Mouse (Mus musculus) neural tube, embryonic 14.5 days (tissue): ENCODE measurements around the gene Itpka. TPM values are rescaled to one million over a fixed set of nuclear protein-coding genes. Genes with fewer than 3 reads are reported as not detected.
A peak's percentile ranks its signal among the peaks of the same experiment; 100 is the strongest.
"Not testable (repeated sequence)": the region's sequence is repeated elsewhere in the genome, so short reads cannot be mapped to it uniquely, and the experiment has no call there.

ENCODE experiments used
- ATAC-seq: fragments of 200-750 bp; cut with Nextera tagmentation; 2 replicates; pipeline ENCODE4 v1.8.0; 2017; ENCODE audit warnings: low read depth, mild to moderate bottlenecking, moderate TSS enrichment, moderate library complexity
- H3K27ac ChIP-seq: fragments of 300-500 bp; sonication (generic); 2 replicates; pipeline ENCODE4 v1.5.1; 2014; ENCODE audit warnings: low read depth, mild to moderate bottlenecking, control low read depth, low read length, moderate library complexity, mixed read lengths
- H3K27me3 ChIP-seq: fragments of 300-500 bp; sonication (generic); 2 replicates; pipeline ENCODE4 v1.6.1; 2014; ENCODE audit warnings: low read length; ENCODE audit not compliant: control insufficient read depth, insufficient read depth
- H3K36me3 ChIP-seq: fragments of 300-500 bp; sonication (generic); 2 replicates; pipeline ENCODE4 v1.6.1; 2014; ENCODE audit warnings: low read length, mixed read lengths; ENCODE audit not compliant: control insufficient read depth, insufficient read depth
- H3K4me1 ChIP-seq: fragments of 300-500 bp; sonication (generic); 2 replicates; pipeline ENCODE4 v1.6.1; 2014; ENCODE audit warnings: low read length; ENCODE audit not compliant: control insufficient read depth, insufficient read depth
- H3K4me2 ChIP-seq: fragments of 300-500 bp; sonication (generic); 2 replicates; pipeline ENCODE4 v1.6.1; 2014; ENCODE audit warnings: mild to moderate bottlenecking, low read depth, low read length, control low read depth
- H3K4me3 ChIP-seq: fragments of 300-500 bp; sonication (generic); 2 replicates; pipeline ENCODE4 v1.5.1; 2014; ENCODE audit warnings: low read depth, low read length, control low read depth, mixed read lengths
- H3K9ac ChIP-seq: fragments of 300-500 bp; sonication (generic); replicated peaks from 2 replicates; pipeline ENCODE4 v1.6.1; 2014; ENCODE audit warnings: low read depth, mild to moderate bottlenecking, control low read depth, low read length, mixed read lengths
- H3K9me3 ChIP-seq: fragments of 300-500 bp; sonication (generic); 2 replicates; pipeline ENCODE4 v1.6.1; 2016; ENCODE audit warnings: low read length; ENCODE audit not compliant: control insufficient read depth
- WGBS: fragments of 180-500 bp; shearing (Covaris S2); extraction: QIAGEN DNeasy Blood & Tissue Kit; methylation state at CpG from one replicate; pipeline ENCODE4 v1.1.7; 2014; 5-methylcytosine and 5-hydroxymethylcytosine counted together
- polyA plus RNA-seq: library from polyadenylated mRNA; unstranded; fragments of >200 nt; fragmentation: Nextera tagmentation; extraction: Ambion mirVana; gene quantifications from 2 replicates; pipeline ENCODE4 v1.2.1, GENCODE M21; 2014

Itpka gene
- polyA plus RNA-seq, result 0.15 and 0.19 TPM in 2 replicates

DNA sequence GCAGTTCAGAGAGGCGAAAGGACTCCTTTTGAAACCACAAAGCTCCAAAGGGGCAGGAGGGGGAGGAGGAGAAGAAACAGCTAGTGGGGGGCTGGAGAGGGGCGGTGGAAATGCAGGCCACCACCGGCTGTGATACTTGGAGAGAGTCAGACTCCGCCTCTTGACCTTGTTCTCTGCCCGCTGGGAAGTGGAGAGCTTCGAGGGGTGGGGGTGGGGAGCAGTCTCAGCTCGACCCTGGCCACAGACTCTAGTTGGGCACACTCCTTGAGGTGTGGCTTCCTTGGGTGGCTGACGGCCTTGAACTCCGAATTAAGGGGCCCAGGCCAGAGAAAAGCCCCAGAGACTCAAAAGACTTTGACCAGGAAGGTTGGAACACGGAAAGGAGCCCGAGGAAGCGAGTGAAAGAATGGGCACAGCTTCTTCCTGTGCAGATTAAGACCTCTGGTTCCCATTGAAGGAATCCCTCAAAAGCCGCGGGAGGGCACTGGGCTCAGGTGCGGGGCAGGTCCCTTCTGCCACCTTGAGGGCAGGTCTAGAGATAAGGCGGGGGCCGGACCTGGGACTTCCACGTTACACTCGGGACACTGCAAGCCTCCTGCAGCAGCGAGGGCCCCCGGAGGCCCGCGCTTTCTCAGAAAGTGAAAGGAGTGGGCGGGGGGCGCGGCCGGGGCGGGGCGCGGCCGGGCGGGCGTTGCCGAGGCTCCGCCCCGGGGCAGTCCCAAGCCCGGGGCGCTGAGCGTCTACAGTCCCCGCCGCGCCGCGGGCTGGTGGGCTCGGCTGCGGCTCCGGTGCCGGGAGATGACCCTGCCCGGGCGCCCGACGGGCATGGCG lies at the start of gene Itpka:
TSS of gene Itpka (plus strand) at position 757 of the 831 bp plus-strand sequence.
- Histone ChIP-seq H3K36me3 (no peaks in the 10 kb centered on the region), H3K9ac (peak within 1 kb of the TSS; percentile 46), H3K27me3 (peaks cover 36% of the 10 kb centered on the region), H3K4me3 (peak within 1 kb of the TSS; percentile 48), H3K27ac (no peak within 1 kb of the TSS), H3K4me2 (peak within 1 kb of the TSS; percentile 95), H3K4me1 (peaks cover 21% of the 10 kb centered on the region), H3K9me3 (no peaks in the 10 kb centered on the region)
- under 1% methylated on average over 41 of the region's 53 CpGs for WGBS
- peak; percentile 72 for ATAC-seq

- Histone ChIP-seq H3K9ac (no peak overlapping the region), H3K4me1 (no peaks in the 10 kb centered on the region), H3K27ac (no peak overlapping the region), H3K9me3 (no peaks in the 10 kb centered on the region), H3K36me3 (peaks cover 8% of the 10 kb centered on the region), H3K4me2 (no peak overlapping the region), H3K4me3 (no peak overlapping the region), H3K27me3 (no peaks in the 10 kb centered on the region)
- WGBS, result 92% methylated on average over 2 of the region's 2 CpGs
- ATAC-seq, result no peak
Measured at GRCm38 (mm10) chr2:119694826-119695225, 47.3 kb upstream of the Itpka start.

- no peak overlapping the region for H3K9ac ChIP-seq
- no peak overlapping the region for H3K4me2 ChIP-seq
- H3K4me1 ChIP-seq, result no peaks in the 10 kb centered on the region
- H3K27me3 ChIP-seq, result no peaks in the 10 kb centered on the region
- H3K27ac ChIP-seq, result no peak overlapping the region
- ATAC-seq, result no peak
- no peak overlapping the region for H3K4me3 ChIP-seq
- H3K9me3 ChIP-seq, result no peaks in the 10 kb centered on the region
- H3K36me3 ChIP-seq, result peaks cover 8% of the 10 kb centered on the region
- WGBS, result 92% methylated on average over 1 of the region's 1 CpGs
Measured at GRCm38 (mm10) chr2:119696111-119696510, 46.0 kb upstream of the Itpka start.

DNA sequence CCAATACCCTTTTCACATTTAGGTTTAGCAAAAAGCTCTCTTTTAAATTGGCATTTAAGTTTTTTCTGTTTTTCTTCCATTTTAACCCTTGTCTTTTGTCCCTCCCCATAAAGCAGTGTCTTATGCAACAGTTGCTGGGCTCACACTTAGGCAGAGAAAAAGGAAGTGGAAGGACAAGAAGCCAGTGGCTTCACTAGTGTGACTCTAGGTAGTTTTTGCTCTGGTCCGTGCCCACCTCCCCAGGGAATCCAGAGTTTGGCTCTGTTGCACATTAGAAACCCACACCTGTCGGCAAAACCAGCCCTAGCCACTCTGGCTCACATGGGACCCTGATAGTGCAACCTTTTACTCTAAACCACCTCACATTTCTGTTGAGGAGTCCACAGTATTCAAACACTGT lies 43.7 kb upstream of the Itpka start:
- H3K4me2 ChIP-seq, result no peak overlapping the region
- no peak overlapping the region for H3K27ac ChIP-seq
- H3K9ac ChIP-seq, result no peak overlapping the region
- no peak overlapping the region for H3K4me3 ChIP-seq
- WGBS, result 89% methylated on average over 2 of the region's 2 CpGs
- H3K27me3 ChIP-seq, result no peaks in the 10 kb centered on the region
- ATAC-seq, result no peak
- no peaks in the 10 kb centered on the region for H3K9me3 ChIP-seq
- peaks cover 15% of the 10 kb centered on the region for H3K36me3 ChIP-seq
- H3K4me1 ChIP-seq, result no peaks in the 10 kb centered on the region

DNA sequence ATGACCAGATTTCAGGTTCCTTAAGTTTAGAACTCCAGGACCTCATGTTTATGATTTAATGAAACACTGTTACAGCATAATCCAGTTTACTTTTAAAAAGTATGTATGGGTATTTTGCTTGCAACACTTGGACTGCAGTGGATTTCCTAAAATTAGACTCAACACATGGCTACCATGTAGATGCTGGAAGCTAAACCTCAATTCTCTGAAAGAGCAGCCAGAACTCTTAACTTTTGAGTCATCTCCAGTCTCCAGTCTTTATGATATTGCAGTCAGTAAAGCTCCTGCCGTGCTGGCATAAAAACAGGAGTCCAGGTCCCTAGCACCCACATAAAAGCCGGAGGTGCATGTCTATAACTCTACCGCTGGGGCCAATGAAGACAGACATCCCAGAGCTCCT lies 42.2 kb upstream of the Itpka start:
- peaks cover 14% of the 10 kb centered on the region; the same call in 1 of the 2 replicates for H3K36me3 ChIP-seq
- H3K4me3 ChIP-seq, result no peak overlapping the region
- no peak overlapping the region for H3K27ac ChIP-seq
- H3K9me3 ChIP-seq, result no peaks in the 10 kb centered on the region
- H3K27me3 ChIP-seq, result no peaks in the 10 kb centered on the region
- H3K9ac ChIP-seq, result no peak overlapping the region
- ATAC-seq, result no peak
- no peak overlapping the region for H3K4me2 ChIP-seq
- WGBS, result 90% methylated on average over 3 of the region's 3 CpGs
- H3K4me1 ChIP-seq, result no peaks in the 10 kb centered on the region

DNA sequence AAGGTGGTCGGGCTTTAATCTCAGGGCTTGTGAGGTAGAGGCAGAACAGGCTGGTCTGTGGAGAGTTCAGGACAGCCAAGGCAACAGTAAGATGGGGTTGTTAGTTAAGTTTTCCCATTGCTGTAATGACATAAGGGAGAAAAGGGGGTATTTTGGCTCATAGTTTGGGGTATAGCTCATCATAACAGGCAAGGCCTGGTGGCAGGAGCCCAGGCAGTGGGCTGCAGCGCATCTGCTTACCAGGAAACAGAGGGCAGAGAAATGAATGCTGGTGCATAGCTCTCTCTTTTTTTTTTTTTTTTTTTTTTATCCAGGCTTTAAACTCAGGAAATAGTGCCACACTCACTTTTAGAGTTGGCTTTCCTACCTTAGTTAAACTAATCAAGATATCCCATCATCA lies 39.0 kb upstream of the Itpka start:
- H3K9ac ChIP-seq, result no peak overlapping the region
- H3K4me3 ChIP-seq, result no peak overlapping the region
- no peaks in the 10 kb centered on the region for H3K27me3 ChIP-seq
- 87% methylated on average over 2 of the region's 2 CpGs for WGBS
- no peak overlapping the region for H3K27ac ChIP-seq
- no peaks in the 10 kb centered on the region for H3K4me1 ChIP-seq
- no peak overlapping the region for H3K4me2 ChIP-seq
- peaks cover 24% of the 10 kb centered on the region; the same call in 1 of the 2 replicates for H3K36me3 ChIP-seq
- ATAC-seq, result no peak
- no peaks in the 10 kb centered on the region for H3K9me3 ChIP-seq

DNA sequence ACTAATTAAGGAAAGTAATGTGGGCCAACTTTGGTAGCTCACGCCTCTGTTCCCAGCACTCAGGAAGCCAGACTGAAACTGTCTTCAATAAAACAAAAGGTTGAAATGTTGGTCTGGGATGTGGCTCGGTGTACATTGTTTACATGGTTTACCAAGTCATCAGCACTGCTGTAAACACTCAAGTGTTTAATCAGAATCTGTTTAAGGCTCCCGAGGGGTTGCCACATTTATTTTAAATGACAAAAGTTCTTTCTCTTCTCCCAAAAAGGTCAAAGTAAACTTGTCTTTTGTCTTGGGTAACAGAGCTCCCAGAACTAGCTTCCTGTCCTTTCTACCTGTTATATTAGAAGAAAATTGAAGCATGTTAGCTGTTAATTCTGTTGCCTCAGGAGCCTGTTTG lies 34.5 kb upstream of the Itpka start:
- H3K27ac ChIP-seq, result no peak overlapping the region
- H3K36me3 ChIP-seq, result peaks cover 22% of the 10 kb centered on the region; the same call in 1 of the 2 replicates
- H3K9me3 ChIP-seq, result no peaks in the 10 kb centered on the region
- no peaks in the 10 kb centered on the region for H3K4me1 ChIP-seq
- H3K27me3 ChIP-seq, result no peaks in the 10 kb centered on the region
- H3K4me3 ChIP-seq, result no peak overlapping the region
- no peak overlapping the region for H3K9ac ChIP-seq
- WGBS, result 84% methylated on average over 3 of the region's 3 CpGs
- no peak overlapping the region for H3K4me2 ChIP-seq
- ATAC-seq, result no peak

- H3K36me3 ChIP-seq, result 0 out of 2 replicates have a peak, but pooled peaks cover 10% of the 10 kb centered on the region
- WGBS, result 94% methylated on average over 3 of the region's 3 CpGs
Measured at GRCm38 (mm10) chr2:119710011-119710410, 32.1 kb upstream of the Itpka start.

DNA sequence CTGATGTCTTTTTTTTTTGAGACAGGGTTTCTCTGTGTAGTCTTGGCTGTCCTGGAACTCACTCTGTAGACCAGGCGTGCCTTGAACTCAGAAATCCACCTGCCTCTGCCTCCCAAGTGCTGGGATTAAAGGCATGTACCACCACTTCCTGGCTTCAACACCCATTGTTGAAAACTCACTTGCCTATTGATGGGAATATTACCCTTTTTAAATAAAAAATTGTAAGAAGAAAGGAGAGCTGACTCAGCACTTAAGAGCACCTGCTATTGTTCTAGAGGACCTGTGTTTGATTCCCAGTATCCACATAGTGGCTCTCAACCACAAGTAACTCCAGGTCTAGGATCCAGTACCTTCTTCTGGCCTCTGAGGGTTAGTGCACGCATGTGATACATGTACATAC lies 26.3 kb upstream of the Itpka start:
- not testable (repeated sequence) for H3K9me3 ChIP-seq, H3K27me3 ChIP-seq, H3K9ac ChIP-seq, H3K4me1 ChIP-seq, H3K4me3 ChIP-seq, ATAC-seq, H3K4me2 ChIP-seq, H3K27ac ChIP-seq
- 90% methylated on average over 2 of the region's 2 CpGs for WGBS
- H3K36me3 ChIP-seq, result peaks cover 16% of the 10 kb centered on the region; the same call in 1 of the 2 replicates

More at GRCm38 (mm10) chr2:119710011-119710410, 32.1 kb upstream of the Itpka start:
- Histone ChIP-seq H3K4me2 (no peak overlapping the region), H3K4me3 (no peak overlapping the region), H3K9me3 (no peaks in the 10 kb centered on the region), H3K9ac (no peak overlapping the region), H3K4me1 (no peaks in the 10 kb centered on the region), H3K27me3 (no peaks in the 10 kb centered on the region), H3K27ac (no peak overlapping the region)
- ATAC-seq, result no peak
